Comparison of ENCODE assay signal across 8 mouse cellular contexts in genomic region chr12:69131981-69132380, GRCm38 (mm10). TPM values are rescaled to one million over a fixed set of nuclear protein-coding genes. Genes with fewer than 3 reads are reported as not detected.
DNase-seq lines count a peak whose midpoint lies in the region; TF ChIP-seq lines count a peak whose summit lies in the region.

No protein-coding gene starts in this region.

- peak; percentile 60; the same call in 1 of the 2 replicates for TF ChIP-seq CTCF in spleen, adult 2 months (IDR thresholded peaks at IDR 0.05; ENCODE audit: extremely low read depth, insufficient read depth, insufficient read length, insufficient replicate concordance)
- TF ChIP-seq CTCF in small intestine, adult 2 months (IDR thresholded peaks at IDR 0.05; ENCODE audit: extremely low read depth, insufficient read length, insufficient replicate concordance, low read depth, low read length): peak; percentile 70; the same call in 1 of the 2 replicates

- no peak for TF ChIP-seq POLR2A in spleen, adult 2 months (IDR thresholded peaks at IDR 0.05; ENCODE audit: low read depth, low read length)
- no peak for TF ChIP-seq POLR2A in small intestine, adult 2 months (IDR thresholded peaks at IDR 0.05; ENCODE audit: low read depth, low read length)

- 21% methylated on average over 10 of the region's 10 CpGs for WGBS in spleen, adult 2 months
- WGBS in embryonic facial prominence, embryonic 10.5 days: 10% methylated on average over 10 of the region's 10 CpGs
- WGBS in small intestine, adult 2 months: 15% methylated on average over 10 of the region's 10 CpGs

- H3K9me3 ChIP-seq in embryonic facial prominence, embryonic 10.5 days: no peaks in the 10 kb centered on the region

- no peak overlapping the region for H3K4me3 ChIP-seq in spleen, adult 2 months (ENCODE audit: extremely low read depth, insufficient read depth, insufficient read length)
- H3K4me3 ChIP-seq in embryonic facial prominence, embryonic 10.5 days: no peak overlapping the region
- H3K4me3 ChIP-seq in small intestine, adult 2 months (ENCODE audit: low read depth, low read length): no peak overlapping the region

- no peaks in the 10 kb centered on the region for H3K27me3 ChIP-seq in spleen, adult 2 months (ENCODE audit: control insufficient read depth, insufficient read depth, low read length)
- H3K27me3 ChIP-seq in embryonic facial prominence, embryonic 10.5 days (replicated peaks; ENCODE audit: low read depth, poor library complexity, severe bottlenecking): no peaks in the 10 kb centered on the region
- no peaks in the 10 kb centered on the region for H3K27me3 ChIP-seq in small intestine, adult 2 months (ENCODE audit: control insufficient read depth, insufficient read depth, low read length)

- no peak overlapping the region for H3K27ac ChIP-seq in spleen, adult 2 months (ENCODE audit: insufficient read depth, low read length)
- H3K27ac ChIP-seq in embryonic facial prominence, embryonic 10.5 days (replicated peaks): no peak overlapping the region
- H3K27ac ChIP-seq in small intestine, adult 2 months (ENCODE audit: insufficient read depth, low read depth, low read length): no peak overlapping the region

- H3K4me1 ChIP-seq in spleen, adult 2 months (ENCODE audit: control insufficient read depth, insufficient read depth, insufficient read length): no peaks in the 10 kb centered on the region
- H3K4me1 ChIP-seq in embryonic facial prominence, embryonic 10.5 days: peaks cover 8% of the 10 kb centered on the region; the same call in 1 of the 2 replicates
- H3K4me1 ChIP-seq in small intestine, adult 2 months (ENCODE audit: control insufficient read depth, insufficient read depth, insufficient read length, low read length): no peaks in the 10 kb centered on the region

- no peaks in the 10 kb centered on the region for H3K36me3 ChIP-seq in spleen, adult 2 months (ENCODE audit: control insufficient read depth, insufficient read depth, low read length)
- H3K36me3 ChIP-seq in embryonic facial prominence, embryonic 10.5 days (replicated peaks): no peaks in the 10 kb centered on the region
- H3K36me3 ChIP-seq in small intestine, adult 2 months (ENCODE audit: control insufficient read depth, insufficient read depth, low read length): no peaks in the 10 kb centered on the region

- peak; percentile 30 to 41 for DNase-seq in adrenal gland, adult 18-20 months (ENCODE audit: low spot score in 2 of 2)
- no peak for DNase-seq in adrenal gland, adult 8-10 months
- DNase-seq in spleen, adult 2 months (ENCODE audit: low read depth in 1 of 2, low spot score in 2 of 2): peak in 1 of 2 experiments; percentile 23
- DNase-seq in spleen, postnatal 36 days (ENCODE audit: low spot score in 2 of 2): no peak
- DNase-seq in embryonic facial prominence, embryonic 10.5 days (ENCODE audit: low spot score): peak; percentile 59
- DNase-seq in layer of hippocampus, adult 11-12 months (ENCODE audit: low spot score): peak; percentile 51
- peak; percentile 39 to 41 for DNase-seq in lung, postnatal 4 days

RNA-seq across cellular contexts. Expression of gene Rps29, which starts 27.0 kb away (rescaled TPM):
- total RNA-seq in adrenal gland, adult 18-20 months (2021): 1,000 to 10,000 TPM; 1,279 to 1,338 TPM
- 1,000 to 10,000 TPM; 1,288 to 1,496 (median 1,367) TPM for total RNA-seq in adrenal gland, adult 8-10 months (2022)
- polyA plus RNA-seq in spleen, adult 2 months (2012; rRNA removed): 1,903 and 2,009 TPM in 2 replicates
- polyA plus RNA-seq in embryonic facial prominence, embryonic 10.5 days (2016; fragmentation: Nextera tagmentation; extraction: Ambion mirVana): 1,397 and 1,430 TPM in 2 replicates
- 1,257 and 1,611 TPM in 2 replicates for polyA plus RNA-seq in small intestine, adult 2 months (2012; rRNA removed)

RNA-seq across cellular contexts. Expression of gene Lrr1, which starts 36.6 kb away (rescaled TPM):
- not detected for total RNA-seq in adrenal gland, adult 18-20 months (2021)
- not detected for total RNA-seq in adrenal gland, adult 8-10 months (2022)
- 0.82 and 1.9 TPM in 2 replicates for polyA plus RNA-seq in spleen, adult 2 months (2012; rRNA removed)
- polyA plus RNA-seq in embryonic facial prominence, embryonic 10.5 days (2016; fragmentation: Nextera tagmentation; extraction: Ambion mirVana): 29.4 and 31.2 TPM in 2 replicates
- 0.60 and 0.90 TPM in 2 replicates for polyA plus RNA-seq in small intestine, adult 2 months (2012; rRNA removed)

RNA-seq across cellular contexts. Expression of gene Rpl36al, which starts 51.9 kb away (rescaled TPM):
- total RNA-seq in adrenal gland, adult 18-20 months (2021): 100 to 1,000 TPM; 505 to 610 TPM
- total RNA-seq in adrenal gland, adult 8-10 months (2022): 100 to 1,000 TPM; 457 to 680 (median 548) TPM
- polyA plus RNA-seq in spleen, adult 2 months (2012; rRNA removed): 75.1 and 98.9 TPM in 2 replicates
- 553 and 593 TPM in 2 replicates for polyA plus RNA-seq in embryonic facial prominence, embryonic 10.5 days (2016; fragmentation: Nextera tagmentation; extraction: Ambion mirVana)
- polyA plus RNA-seq in small intestine, adult 2 months (2012; rRNA removed): 59.3 and 66.4 TPM in 2 replicates

RNA-seq across cellular contexts. Expression of gene Mgat2, which starts 52.0 kb away (rescaled TPM):
- total RNA-seq in adrenal gland, adult 18-20 months (2021): 10 to 100 TPM; 43.1 to 62.8 TPM
- 10 to 100 TPM; 59.8 to 89.4 (median 61.3) TPM for total RNA-seq in adrenal gland, adult 8-10 months (2022)
- 14.8 and 17.9 TPM in 2 replicates for polyA plus RNA-seq in spleen, adult 2 months (2012; rRNA removed)
- polyA plus RNA-seq in embryonic facial prominence, embryonic 10.5 days (2016; fragmentation: Nextera tagmentation; extraction: Ambion mirVana): 29.6 and 30.4 TPM in 2 replicates
- polyA plus RNA-seq in small intestine, adult 2 months (2012; rRNA removed): 19.1 and 20.6 TPM in 2 replicates

Comparison
In these comparisons a context has a peak if more than half of its experiments do, and no peak if none do; other contexts are left out.
1. DNase-seq: peak in adrenal gland, adult 18-20 months (2 of 2), embryonic facial prominence, embryonic 10.5 days (single experiment), layer of hippocampus, adult 11-12 months (single experiment) and lung, postnatal 4 days (2 of 2); none in adrenal gland, adult 8-10 months (single experiment) and spleen, postnatal 36 days (0 of 2).
2. RNA of gene Lrr1, which starts 36.6 kb away (polyA plus RNA-seq): 29.4 to 31.2 TPM in embryonic facial prominence, embryonic 10.5 days; 0.60 to 0.90 TPM in small intestine, adult 2 months and 0.82 to 1.9 TPM in spleen, adult 2 months; every median in the first group is over 10 times any median in the second.